Mouse (Mus musculus): ENCODE data around the gene E2f2. TPM values are rescaled to one million over a fixed set of nuclear protein-coding genes. Genes with fewer than 3 reads are reported as not detected.
A peak's percentile ranks its signal among the peaks of the same experiment; 100 is the strongest.

E2f2 gene
- total and polyA plus RNA-seq, 2 experiments from 2014 or later, result 0.46 to 2.0 TPM

GRCm38 (mm10) chr4:136179456-136179855 is 7.3 kb downstream of the E2f2 start:
- H3K27me3 ChIP-seq (ENCODE audit: insufficient read depth, low read length), result no peaks in the 10 kb centered on the region
- no peak overlapping the region for H3K9ac ChIP-seq (replicated peaks; ENCODE audit: low read length, poor library complexity, severe bottlenecking)
- H3K4me2 ChIP-seq (ENCODE audit: low read depth, low read length, poor library complexity, severe bottlenecking), result 0 out of 2 replicates have a peak overlapping the region, but pooled peaks have one; percentile 46
- DNase-seq (ENCODE audit: low spot score) (no peak), ATAC-seq (ENCODE audit: low FRiP score) (no peak)
- 92% methylated on average over 7 of the region's 7 CpGs for WGBS
- H3K4me1 ChIP-seq (ENCODE audit: insufficient read depth, low read length), result no peaks in the 10 kb centered on the region; the same call in 1 of the 2 replicates
- H3K9me3 ChIP-seq (ENCODE audit: low read length), result no peaks in the 10 kb centered on the region
- no peak overlapping the region for H3K27ac ChIP-seq (ENCODE audit: low read depth, low read length)
- H3K4me3 ChIP-seq (ENCODE audit: low read depth, low read length), result no peak overlapping the region
- no peaks in the 10 kb centered on the region for H3K36me3 ChIP-seq (ENCODE audit: insufficient read depth, low read length)
- TF ChIP-seq CTCF (IDR thresholded peaks at IDR 0.05), result no peak

GRCm38 (mm10) chr4:136179998-136180397 is 7.8 kb downstream of the E2f2 start:
- 5% methylated on average over 15 of the region's 15 CpGs for WGBS
- H3K9me3 ChIP-seq (ENCODE audit: low read length), result no peaks in the 10 kb centered on the region
- DNase-seq (ENCODE audit: low spot score) (peak; percentile 74), ATAC-seq (ENCODE audit: low FRiP score) (0 out of 2 replicates have a peak, but pooled peaks have one; percentile 8)
- peak overlapping the region; percentile 22; the same call in 1 of the 2 replicates for H3K4me3 ChIP-seq (ENCODE audit: low read depth, low read length)
- TF ChIP-seq CTCF (IDR thresholded peaks at IDR 0.05), result peak; percentile 77
- H3K4me1 ChIP-seq (ENCODE audit: insufficient read depth, low read length), result no peaks in the 10 kb centered on the region; the same call in 1 of the 2 replicates
- H3K27ac ChIP-seq (ENCODE audit: low read depth, low read length), result no peak overlapping the region
- H3K4me2 ChIP-seq (ENCODE audit: low read depth, low read length, poor library complexity, severe bottlenecking), result peak overlapping the region; percentile 46
- no peak overlapping the region for H3K9ac ChIP-seq (replicated peaks; ENCODE audit: low read length, poor library complexity, severe bottlenecking)
- no peaks in the 10 kb centered on the region for H3K27me3 ChIP-seq (ENCODE audit: insufficient read depth, low read length)
- H3K36me3 ChIP-seq (ENCODE audit: insufficient read depth, low read length), result no peaks in the 10 kb centered on the region

- 29% methylated on average over 23 of the region's 23 CpGs for WGBS
- Histone ChIP-seq H3K4me1 (ENCODE audit: insufficient read depth, low read length) (no peaks in the 10 kb centered on the region; the same call in 1 of the 2 replicates), H3K9ac (replicated peaks; ENCODE audit: low read length, poor library complexity, severe bottlenecking) (no peak overlapping the region), H3K27me3 (ENCODE audit: insufficient read depth, low read length) (no peaks in the 10 kb centered on the region), H3K4me3 (ENCODE audit: low read depth, low read length) (peak overlapping the region; percentile 22; the same call in 1 of the 2 replicates), H3K36me3 (ENCODE audit: insufficient read depth, low read length) (no peaks in the 10 kb centered on the region), H3K4me2 (ENCODE audit: low read depth, low read length, poor library complexity, severe bottlenecking) (peak overlapping the region; percentile 46), H3K9me3 (ENCODE audit: low read length) (no peaks in the 10 kb centered on the region), H3K27ac (ENCODE audit: low read depth, low read length) (no peak overlapping the region)
- ATAC-seq (ENCODE audit: low FRiP score) (peak; percentile 85), DNase-seq (ENCODE audit: low spot score) (peak; percentile 89)
- TF ChIP-seq CTCF (IDR thresholded peaks at IDR 0.05), result no peak
These were observed 8.5 kb downstream of the E2f2 start for GRCm38 (mm10) chr4:136180408-136181330.

- no peaks in the 10 kb centered on the region for H3K27me3 ChIP-seq (ENCODE audit: insufficient read depth, low read length)
- H3K27ac ChIP-seq (ENCODE audit: low read depth, low read length), result no peak overlapping the region
- H3K4me1 ChIP-seq (ENCODE audit: insufficient read depth, low read length), result no peaks in the 10 kb centered on the region; the same call in 1 of the 2 replicates
- TF ChIP-seq CTCF (IDR thresholded peaks at IDR 0.05), result peak; percentile 31; the same call in 1 of the 2 replicates
- no peak overlapping the region for H3K9ac ChIP-seq (replicated peaks; ENCODE audit: low read length, poor library complexity, severe bottlenecking)
- DNase-seq (ENCODE audit: low spot score) (no peak), ATAC-seq (ENCODE audit: low FRiP score) (no peak)
- no peaks in the 10 kb centered on the region for H3K9me3 ChIP-seq (ENCODE audit: low read length)
- no peaks in the 10 kb centered on the region for H3K36me3 ChIP-seq (ENCODE audit: insufficient read depth, low read length)
- 0 out of 2 replicates have a peak overlapping the region, but pooled peaks have one; percentile 46 for H3K4me2 ChIP-seq (ENCODE audit: low read depth, low read length, poor library complexity, severe bottlenecking)
- 36% methylated on average over 12 of the region's 12 CpGs for WGBS
- H3K4me3 ChIP-seq (ENCODE audit: low read depth, low read length), result no peak overlapping the region
These were observed 9.2 kb downstream of the E2f2 start for GRCm38 (mm10) chr4:136181367-136181766.

GRCm38 (mm10) chr4:136185375-136185774 is 13.2 kb downstream of the E2f2 start:
- H3K4me2 ChIP-seq (ENCODE audit: low read depth, low read length, poor library complexity, severe bottlenecking), result no peak overlapping the region
- DNase-seq (ENCODE audit: low spot score) (no peak), ATAC-seq (ENCODE audit: low FRiP score) (no peak)
- no peak overlapping the region for H3K4me3 ChIP-seq (ENCODE audit: low read depth, low read length)
- H3K36me3 ChIP-seq (ENCODE audit: insufficient read depth, low read length), result no peaks in the 10 kb centered on the region
- no peaks in the 10 kb centered on the region for H3K9me3 ChIP-seq (ENCODE audit: low read length)
- TF ChIP-seq CTCF (IDR thresholded peaks at IDR 0.05), result no peak
- no peaks in the 10 kb centered on the region for H3K27me3 ChIP-seq (ENCODE audit: insufficient read depth, low read length)
- no peaks in the 10 kb centered on the region for H3K4me1 ChIP-seq (ENCODE audit: insufficient read depth, low read length)
- H3K27ac ChIP-seq (ENCODE audit: low read depth, low read length), result no peak overlapping the region
- no peak overlapping the region for H3K9ac ChIP-seq (replicated peaks; ENCODE audit: low read length, poor library complexity, severe bottlenecking)
- WGBS, result 80% methylated on average over 9 of the region's 9 CpGs

GRCm38 (mm10) chr4:136186315-136186714 is 14.1 kb downstream of the E2f2 start:
- 84% methylated on average over 7 of the region's 8 CpGs for WGBS
- no peak for ATAC-seq (ENCODE audit: low FRiP score)
- TF ChIP-seq CTCF (IDR thresholded peaks at IDR 0.05), result no peak
- Histone ChIP-seq H3K4me1 (ENCODE audit: insufficient read depth, low read length) (no peaks in the 10 kb centered on the region), H3K9ac (replicated peaks; ENCODE audit: low read length, poor library complexity, severe bottlenecking) (no peak overlapping the region), H3K27ac (ENCODE audit: low read depth, low read length) (no peak overlapping the region), H3K4me3 (ENCODE audit: low read depth, low read length) (no peak overlapping the region), H3K4me2 (ENCODE audit: low read depth, low read length, poor library complexity, severe bottlenecking) (no peak overlapping the region), H3K36me3 (ENCODE audit: insufficient read depth, low read length) (no peaks in the 10 kb centered on the region), H3K27me3 (ENCODE audit: insufficient read depth, low read length) (no peaks in the 10 kb centered on the region), H3K9me3 (ENCODE audit: low read length) (no peaks in the 10 kb centered on the region)
- no peak for DNase-seq (ENCODE audit: low spot score)
